Mouse (Mus musculus) liver, postnatal 0 days (tissue): Measurements from ENCODE around the gene Ptprd. TPM values are rescaled to one million over a fixed set of nuclear protein-coding genes. Genes with fewer than 3 reads are reported as not detected.

Source experiments
- ATAC-seq: fragments of 200-750 bp; cut with Nextera tagmentation; 2 replicates; pipeline ENCODE4 v1.8.0; 2017; ENCODE audit warnings: mild to moderate bottlenecking, moderate library complexity
- DNase-seq: peaks from one replicate; pipeline ENCODE4 v3.0.0-alpha.2; 2016
- H3K27ac ChIP-seq: fragments of 300-500 bp; sonication (generic); 2 replicates; pipeline ENCODE4 v1.5.1; 2014; ENCODE audit warnings: antibody characterized with exemption, moderate library complexity, mild to moderate bottlenecking, low read depth
- H3K27me3 ChIP-seq: fragments of 300-500 bp; sonication (generic); 2 replicates; pipeline ENCODE4 v1.6.1; 2014; ENCODE audit warnings: low read length, control low read depth, mixed read lengths; ENCODE audit not compliant: insufficient read depth
- H3K36me3 ChIP-seq: fragments of 300-500 bp; sonication (generic); replicated peaks from 2 replicates; pipeline ENCODE4 v1.6.1; 2014; ENCODE audit warnings: mild to moderate bottlenecking, control low read depth, low read length, moderate library complexity, mixed read lengths; ENCODE audit not compliant: insufficient read depth
- H3K4me1 ChIP-seq: fragments of 300-500 bp; sonication (generic); 2 replicates; pipeline ENCODE4 v1.6.1; 2014; ENCODE audit warnings: antibody characterized with exemption, mild to moderate bottlenecking, control low read depth; ENCODE audit not compliant: insufficient read depth
- H3K4me2 ChIP-seq: fragments of 300-500 bp; sonication (generic); 2 replicates; pipeline ENCODE4 v1.6.1; 2014; ENCODE audit warnings: low read depth, mild to moderate bottlenecking, low read length, moderate library complexity, mixed read lengths
- H3K4me3 ChIP-seq: fragments of 300-500 bp; sonication (generic); 2 replicates; pipeline ENCODE4 v1.5.1; 2014; ENCODE audit warnings: low read depth, low read length
- H3K9ac ChIP-seq: fragments of 300-500 bp; sonication (generic); replicated peaks from 2 replicates; pipeline ENCODE4 v1.6.1; 2014; ENCODE audit warnings: mild to moderate bottlenecking, moderate library complexity
- H3K9me3 ChIP-seq: fragments of 300-500 bp; sonication (generic); 2 replicates; pipeline ENCODE4 v1.6.1; 2016; ENCODE audit warnings: mild to moderate bottlenecking, control low read depth, low read length, mixed read lengths
- CTCF ChIP-seq: sonication (generic); IDR thresholded peaks from 2 replicates; pipeline ENCODE4 v1.5.1; 2016; ENCODE audit warnings: antibody characterized with exemption, low read depth
- EP300 ChIP-seq: IDR thresholded peaks from 2 replicates; pipeline ENCODE4 v1.6.1; 2016; ENCODE audit warnings: antibody characterized with exemption, low read depth, mild to moderate bottlenecking
- WGBS: fragments of 180-500 bp; shearing (Covaris S2); extraction: QIAGEN DNeasy Blood & Tissue Kit; methylation state at CpG from one replicate; pipeline ENCODE4 v1.1.7; 2014; ENCODE audit not compliant: insufficient replicate concordance; 5-methylcytosine and 5-hydroxymethylcytosine counted together
- polyA plus RNA-seq: library from polyadenylated mRNA; unstranded; fragments of >200 nt; fragmentation: Nextera tagmentation; extraction: Ambion mirVana; gene quantifications from 2 replicates; pipeline ENCODE4 v1.2.1, GENCODE M21; 2015

Gene Ptprd
- polyA plus RNA-seq, 1 experiment from 2014 or later: 9.3 TPM

- H3K27ac ChIP-seq: no peak overlapping the region
- H3K36me3 ChIP-seq: no peaks in the 10 kb centered on the region
- no peak overlapping the region for H3K9ac ChIP-seq
- H3K27me3 ChIP-seq: no peaks in the 10 kb centered on the region
- ATAC-seq (no peak), DNase-seq (no peak)
- TF ChIP-seq CTCF (no peak), EP300 (no peak)
- no peak overlapping the region for H3K4me3 ChIP-seq
- 83% methylated on average over 2 of the region's 2 CpGs for WGBS
- no peaks in the 10 kb centered on the region for H3K4me1 ChIP-seq
- H3K4me2 ChIP-seq: no peak overlapping the region
- no peaks in the 10 kb centered on the region for H3K9me3 ChIP-seq
Measured at GRCm38 (mm10) chr4:77107291-77107690, 1104.5 kb downstream of the Ptprd start.

- WGBS: 46% methylated on average over 3 of the region's 3 CpGs
- Histone ChIP-seq H3K27me3 (no peaks in the 10 kb centered on the region), H3K36me3 (no peaks in the 10 kb centered on the region), H3K9ac (no peak overlapping the region), H3K9me3 (no peaks in the 10 kb centered on the region), H3K27ac (no peak overlapping the region), H3K4me2 (no peak overlapping the region), H3K4me1 (no peaks in the 10 kb centered on the region), H3K4me3 (no peak overlapping the region)
- TF ChIP-seq EP300: no peak
- TF ChIP-seq CTCF: peak; percentile 55
- ATAC-seq (0 out of 2 replicates have a peak, but pooled peaks have one; percentile 33), DNase-seq (peak; percentile 39)
Measured at GRCm38 (mm10) chr4:77083165-77083564, 1128.6 kb downstream of the Ptprd start.

GRCm38 (mm10) chr4:77077607-77078006, 1134.2 kb downstream of the Ptprd start:
- WGBS: 76% methylated on average over 4 of the region's 4 CpGs
- no peaks in the 10 kb centered on the region for H3K36me3 ChIP-seq
- H3K27ac ChIP-seq: no peak overlapping the region
- H3K4me2 ChIP-seq: no peak overlapping the region
- H3K9ac ChIP-seq: no peak overlapping the region
- H3K9me3 ChIP-seq: no peaks in the 10 kb centered on the region
- no peak for ATAC-seq
- H3K27me3 ChIP-seq: no peaks in the 10 kb centered on the region
- H3K4me1 ChIP-seq: no peaks in the 10 kb centered on the region
- TF ChIP-seq CTCF: no peak
- TF ChIP-seq EP300: no peak
- no peak for DNase-seq
- H3K4me3 ChIP-seq: no peak overlapping the region

- 64% methylated on average over 6 of the region's 6 CpGs for WGBS
- Histone ChIP-seq H3K4me1 (no peaks in the 10 kb centered on the region), H3K9me3 (no peaks in the 10 kb centered on the region), H3K27ac (no peak overlapping the region), H3K4me3 (no peak overlapping the region), H3K27me3 (no peaks in the 10 kb centered on the region), H3K4me2 (no peak overlapping the region), H3K9ac (no peak overlapping the region), H3K36me3 (no peaks in the 10 kb centered on the region)
- no peak for ATAC-seq
- TF ChIP-seq CTCF (no peak), EP300 (no peak)
- no peak for DNase-seq
Measured at GRCm38 (mm10) chr4:77050536-77051207, 1161.1 kb downstream of the Ptprd start.

GRCm38 (mm10) chr4:77004483-77004882, 1207.3 kb downstream of the Ptprd start:
- H3K27me3 ChIP-seq: no peaks in the 10 kb centered on the region
- H3K4me2 ChIP-seq: no peak overlapping the region
- no peak overlapping the region for H3K27ac ChIP-seq
- H3K9me3 ChIP-seq: no peaks in the 10 kb centered on the region
- DNase-seq: no peak
- 59% methylated on average over 1 of the region's 1 CpGs for WGBS
- H3K4me1 ChIP-seq: no peaks in the 10 kb centered on the region
- no peak for ATAC-seq
- no peak overlapping the region for H3K9ac ChIP-seq
- H3K36me3 ChIP-seq: no peaks in the 10 kb centered on the region
- no peak for TF ChIP-seq CTCF
- TF ChIP-seq EP300: no peak
- no peak overlapping the region for H3K4me3 ChIP-seq

GRCm38 (mm10) chr4:76996172-76996571, 1215.6 kb downstream of the Ptprd start:
- ATAC-seq (no peak), DNase-seq (no peak)
- no peaks in the 10 kb centered on the region for H3K4me1 ChIP-seq
- no peak overlapping the region for H3K4me3 ChIP-seq
- no peak overlapping the region for H3K4me2 ChIP-seq
- TF ChIP-seq CTCF: no peak
- no peak for TF ChIP-seq EP300
- H3K27me3 ChIP-seq: no peaks in the 10 kb centered on the region
- no peak overlapping the region for H3K9ac ChIP-seq
- 82% methylated on average over 4 of the region's 4 CpGs for WGBS
- no peaks in the 10 kb centered on the region for H3K36me3 ChIP-seq
- H3K9me3 ChIP-seq: no peaks in the 10 kb centered on the region
- H3K27ac ChIP-seq: no peak overlapping the region

- TF ChIP-seq CTCF: no peak
- TF ChIP-seq EP300: no peak
- Histone ChIP-seq H3K9ac (no peak overlapping the region), H3K9me3 (no peaks in the 10 kb centered on the region), H3K4me2 (no peak overlapping the region), H3K27ac (no peak overlapping the region), H3K36me3 (no peaks in the 10 kb centered on the region), H3K27me3 (no peaks in the 10 kb centered on the region), H3K4me3 (no peak overlapping the region), H3K4me1 (no peaks in the 10 kb centered on the region)
- ATAC-seq (no peak), DNase-seq (no peak)
- WGBS: 73% methylated on average over 1 of the region's 1 CpGs
Measured at GRCm38 (mm10) chr4:76989961-76990360, 1221.8 kb downstream of the Ptprd start.
